In genomic region chr13:109821725-109822412, GRCm38 (mm10) we compare ENCODE assay signal across 9 mouse cellular contexts.
DNase-seq lines count a peak whose midpoint lies in the region; ATAC-seq lines count a peak whose summit lies in the region.
"Had no signal": no experiment of that assay in that cellular context is flagged by ENCODE, and none has a peak within 500 bp of the region (broad histone marks: within the 10 kb centered on the region; RNA-seq: fewer than 3 reads in every experiment).

No protein-coding gene starts in this region.

- H3K4me3 ChIP-seq in heart, embryonic 13.5 days, result peak overlapping the region; percentile 43
- peak overlapping the region; percentile 38 for H3K4me3 ChIP-seq in midbrain, embryonic 15.5 days

- H3K4me2 ChIP-seq in heart, embryonic 13.5 days, result peak overlapping the region; percentile 69
- peak overlapping the region; percentile 53 for H3K4me2 ChIP-seq in midbrain, embryonic 15.5 days

- peak overlapping the region; percentile 97 for H3K27ac ChIP-seq in heart, embryonic 13.5 days (replicated peaks)
- peak overlapping the region; percentile 92 for H3K27ac ChIP-seq in midbrain, embryonic 15.5 days

- no peaks in the 10 kb centered on the region for H3K27me3 ChIP-seq in heart, embryonic 13.5 days (replicated peaks)
- H3K27me3 ChIP-seq in midbrain, embryonic 15.5 days (replicated peaks), result no peaks in the 10 kb centered on the region
- H3K27me3 ChIP-seq: CH12.LX had no signal

- no peak for DNase-seq in cerebellum, adult 8-10 months
- DNase-seq in T-cell, adult 2 months (ENCODE audit: low spot score), result peak; percentile 48
- peak; percentile 46 for DNase-seq in kidney, postnatal 14 days
- no peak for DNase-seq in left cerebral cortex, postnatal 4 days

- H3K9ac ChIP-seq in heart, embryonic 13.5 days, result peak overlapping the region; percentile 76
- H3K9ac ChIP-seq in midbrain, embryonic 15.5 days, result peak overlapping the region; percentile 47; the same call in 1 of the 2 replicates

- intact Hi-C loops in left cerebral cortex, postnatal 4 days (cut with DNase I), result loop anchor here (5.0 kb wide), 1 partner anchor 80 kb away; no protein-coding TSS in a partner anchor

- H3K9me3 ChIP-seq in heart, embryonic 13.5 days, result no peaks in the 10 kb centered on the region
- H3K9me3 ChIP-seq in midbrain, embryonic 15.5 days, result no peaks in the 10 kb centered on the region

- 20% methylated on average over 8 of the region's 8 CpGs for WGBS in heart, embryonic 13.5 days
- WGBS in midbrain, embryonic 15.5 days, result 9% methylated on average over 8 of the region's 8 CpGs

- peaks cover 49% of the 10 kb centered on the region for H3K4me1 ChIP-seq in heart, embryonic 13.5 days
- peaks cover 37% of the 10 kb centered on the region for H3K4me1 ChIP-seq in midbrain, embryonic 15.5 days

- peak; percentile 0; the same call in 1 of the 2 replicates for ATAC-seq in cerebellum, adult (ENCODE audit: insufficient number of reproducible peaks, low FRiP score, low TSS enrichment)
- no peak for ATAC-seq in heart, embryonic 13.5 days (ENCODE audit: extremely low read depth, insufficient number of reproducible peaks, low FRiP score, low TSS enrichment)
- peak; percentile 1; the same call in 1 of the 2 replicates for ATAC-seq in midbrain, embryonic 15.5 days (replicated peaks)
- no peak for ATAC-seq in monocyte, adult 5-6 weeks (replicated peaks; ENCODE audit: insufficient number of reproducible peaks, low FRiP score, low TSS enrichment, poor library complexity, severe bottlenecking)

- no peaks in the 10 kb centered on the region for H3K36me3 ChIP-seq in heart, embryonic 13.5 days
- H3K36me3 ChIP-seq in midbrain, embryonic 15.5 days (replicated peaks), result no peaks in the 10 kb centered on the region

Comparison
In these comparisons a context has a peak if more than half of its experiments do, and no peak if none do; other contexts are left out.
1. ATAC-seq: peak in cerebellum, adult (single experiment) and midbrain, embryonic 15.5 days (single experiment); none in heart, embryonic 13.5 days (single experiment) and monocyte, adult 5-6 weeks (single experiment).
2. DNase-seq: peak in T-cell, adult 2 months (single experiment) and kidney, postnatal 14 days (single experiment); none in cerebellum, adult 8-10 months (single experiment) and left cerebral cortex, postnatal 4 days (single experiment).